Mouse (Mus musculus) ES-Bruce4 (cell line): ENCODE measurements around the gene Hspa2.

Experiments
- CTCF ChIP-seq: IDR thresholded peaks from one replicate; pipeline ENCODE4 v1.8.1; 2011; ENCODE audit warnings: low read depth, low read length
- EP300 ChIP-seq: IDR thresholded peaks from 2 replicates; pipeline ENCODE4 v1.6.1; 2011; ENCODE audit warnings: low read depth, low read length; ENCODE audit not compliant: insufficient read depth
- POLR2A ChIP-seq: IDR thresholded peaks from one replicate; pipeline ENCODE4 v1.8.1; 2011; ENCODE audit warnings: low read length; ENCODE audit not compliant: insufficient read depth

- TF ChIP-seq CTCF (no peak), POLR2A (no peak), EP300 (0 out of 2 replicates have a peak, but pooled peaks have one; percentile 34)
Measured at GRCm38 (mm10) chr12:76444359-76444772, 40.4 kb downstream of the Hspa2 start.
